Mouse (Mus musculus) CH12.LX (cell line): Measurements from ENCODE around the gene Mkrn1.

Source experiments
- BHLHE40 ChIP-seq: IDR thresholded peaks from 2 replicates; pipeline ENCODE4 v1.6.1; 2011; ENCODE audit warnings: mild to moderate bottlenecking, low read depth, low read length, improper control_type of control experiment
- CHD1 ChIP-seq: IDR thresholded peaks from 2 replicates; pipeline ENCODE4 v1.6.1; 2012; ENCODE audit warnings: low read depth, low read length, improper control_type of control experiment, inconsistent platforms
- CHD2 ChIP-seq: IDR thresholded peaks from 2 replicates; pipeline ENCODE4 v1.6.1; 2011; ENCODE audit warnings: low read length, improper control_type of control experiment
- CTCF ChIP-seq, 2 experiments: IDR thresholded peaks in 1 of 2; conservative IDR thresholded peaks in 1 of 2; 2 replicates each; pipeline ENCODE4 v1.5.1; 2011 to 2012; ENCODE audit warnings: low read depth in 2 of 2, low read length in 2 of 2, improper control_type of control experiment in 1 of 2, inconsistent platforms in 1 of 2, mild to moderate bottlenecking in 1 of 2, moderate library complexity in 1 of 2
- EP300 ChIP-seq: IDR thresholded peaks from 2 replicates; pipeline ENCODE4 v1.6.1; 2011; ENCODE audit warnings: low read length, improper control_type of control experiment
- MEF2A ChIP-seq: IDR thresholded peaks from 2 replicates; pipeline ENCODE4 v1.6.1; 2014; ENCODE audit warnings: low read depth, mild to moderate bottlenecking, inconsistent platforms, low read length, improper control_type of control experiment, borderline replicate concordance
- NELFE ChIP-seq: IDR thresholded peaks from 2 replicates; pipeline ENCODE4 v1.6.1; 2011; ENCODE audit warnings: low read depth, low read length, improper control_type of control experiment
- PAX5 ChIP-seq: IDR thresholded peaks from 2 replicates; pipeline ENCODE4 v1.6.1; 2012; ENCODE audit warnings: low read length, inconsistent platforms, mixed read lengths
- POLR2A ChIP-seq: IDR thresholded peaks from 2 replicates; pipeline ENCODE4 v1.6.1; 2011; ENCODE audit warnings: low read depth, mild to moderate bottlenecking, improper control_type of control experiment, low read length
- ZNF384 ChIP-seq: IDR thresholded peaks from 2 replicates; pipeline ENCODE4 v1.6.1; 2012; ENCODE audit warnings: low read depth, low read length, improper control_type of control experiment, inconsistent platforms

- TF ChIP-seq CTCF (conservative IDR thresholded peaks at IDR 0.05 in 1 of 2, IDR thresholded peaks at IDR 0.05 in 1 of 2; ENCODE audit: low read depth in 2 of 2, low read length in 2 of 2), result peak in 1 of 2 experiments; percentile 58; a peak in 2 of 4 replicates
- TF ChIP-seq BHLHE40, result no peak
- no peak for TF ChIP-seq MEF2A
- no peak for TF ChIP-seq EP300
- TF ChIP-seq ZNF384, result no peak
- TF ChIP-seq PAX5, result no peak
- no peak for TF ChIP-seq NELFE
- no peak for TF ChIP-seq POLR2A
- no peak for TF ChIP-seq CHD2
- no peak for TF ChIP-seq CHD1
These were observed 72.1 kb downstream of the Mkrn1 start for GRCm38 (mm10) chr6:39347880-39348814.
